Mouse (Mus musculus) midbrain, embryonic 13.5 days (tissue): ENCODE data around the gene Egf. TPM values are rescaled to one million over a fixed set of nuclear protein-coding genes. Genes with fewer than 3 reads are reported as not detected.

Experiments used
- ATAC-seq: fragments of 200-750 bp; cut with Nextera tagmentation; 2 replicates; pipeline ENCODE4 v1.8.0; 2017; ENCODE audit warnings: mild to moderate bottlenecking, moderate TSS enrichment, moderate library complexity
- H3K27ac ChIP-seq: fragments of 300-500 bp; sonication (generic); 2 replicates; pipeline ENCODE4 v1.5.1; 2015; ENCODE audit warnings: inconsistent platforms, mild to moderate bottlenecking, moderate library complexity
- H3K27me3 ChIP-seq: fragments of 300-500 bp; sonication (generic); 2 replicates; pipeline ENCODE4 v1.6.1; 2015; ENCODE audit warnings: mild to moderate bottlenecking, inconsistent platforms
- H3K36me3 ChIP-seq: fragments of 300-500 bp; sonication (generic); 2 replicates; pipeline ENCODE4 v1.6.1; 2015; ENCODE audit warnings: mild to moderate bottlenecking, inconsistent platforms
- H3K4me1 ChIP-seq: fragments of 300-500 bp; sonication (generic); replicated peaks from 2 replicates; pipeline ENCODE4 v1.6.1; 2015; ENCODE audit warnings: inconsistent platforms
- H3K4me2 ChIP-seq: fragments of 300-500 bp; sonication (generic); replicated peaks from 2 replicates; pipeline ENCODE4 v1.6.1; 2015; ENCODE audit warnings: moderate library complexity, mild to moderate bottlenecking, inconsistent platforms
- H3K4me3 ChIP-seq: fragments of 300-500 bp; sonication (generic); replicated peaks from 2 replicates; pipeline ENCODE4 v1.5.1; 2015; ENCODE audit warnings: mild to moderate bottlenecking, inconsistent platforms
- H3K9ac ChIP-seq: fragments of 300-500 bp; sonication (generic); replicated peaks from 2 replicates; pipeline ENCODE4 v1.6.1; 2015; ENCODE audit warnings: mild to moderate bottlenecking, inconsistent platforms
- H3K9me3 ChIP-seq: fragments of 300-500 bp; sonication (generic); 2 replicates; pipeline ENCODE4 v1.6.1; 2016; ENCODE audit warnings: mild to moderate bottlenecking, inconsistent platforms
- WGBS: fragments of 180-500 bp; shearing (Covaris S2); methylation state at CpG from one replicate; pipeline ENCODE4 v1.1.7; 2015; 5-methylcytosine and 5-hydroxymethylcytosine counted together
- polyA plus RNA-seq: library from polyadenylated mRNA; unstranded; fragments of >200 nt; fragmentation: Nextera tagmentation; extraction: Ambion mirVana; gene quantifications from 2 replicates; pipeline ENCODE4 v1.2.1, GENCODE M21; 2015

The Egf gene
- polyA plus RNA-seq, 1 experiment from 2014 or later: 1.9 TPM

DNA sequence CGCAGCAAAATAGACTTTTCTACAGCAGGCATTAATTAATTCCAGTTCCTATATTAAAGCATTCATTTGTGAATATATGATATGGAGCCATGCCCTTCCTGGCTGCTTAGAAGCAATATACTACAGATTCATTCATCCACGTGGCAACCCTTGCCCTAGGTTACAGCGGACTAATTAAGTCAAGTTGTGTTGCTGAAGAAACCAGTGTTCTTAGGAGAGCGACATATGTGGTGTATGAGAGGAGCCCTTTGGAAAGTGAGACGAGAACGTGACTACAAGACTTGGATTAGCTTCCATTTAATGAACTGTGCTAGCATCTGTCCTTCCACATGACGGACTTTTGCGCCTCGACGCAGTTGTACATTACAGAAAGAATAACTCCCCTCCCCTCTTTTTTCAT lies 107.8 kb downstream of the Egf start:
- 0 out of 2 replicates have a peak, but pooled peaks have one; percentile 24 for ATAC-seq
- WGBS: 78% methylated on average over 10 of the region's 10 CpGs

DNA sequence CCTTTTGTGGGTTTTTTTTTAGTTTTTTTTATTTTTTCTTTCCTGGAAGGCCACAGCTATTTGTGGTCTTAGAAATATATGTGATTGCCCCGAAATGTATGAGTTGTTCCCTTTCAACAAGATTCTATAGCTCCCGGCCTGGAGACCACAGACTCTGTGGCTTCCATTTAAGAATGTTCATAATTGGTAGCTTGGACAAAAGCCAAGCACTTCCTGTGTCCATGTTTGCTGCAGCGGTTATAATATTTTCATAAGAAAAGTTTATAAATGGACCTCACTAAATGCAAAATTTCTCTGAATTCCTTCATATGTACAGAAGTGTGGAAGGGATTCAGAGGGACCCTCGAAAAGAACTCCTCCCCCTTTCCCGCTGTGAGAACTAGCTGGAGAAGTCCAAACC lies 108.3 kb downstream of the Egf start:
- WGBS: 85% methylated on average over 5 of the region's 5 CpGs
- ATAC-seq: no peak
- Histone ChIP-seq H3K27ac (no peak overlapping the region), H3K36me3 (no peaks in the 10 kb centered on the region), H3K9me3 (no peaks in the 10 kb centered on the region), H3K4me1 (0 out of 2 replicates have a peak, but pooled peaks cover 4% of the 10 kb centered on the region), H3K9ac (no peak overlapping the region), H3K4me3 (no peak overlapping the region), H3K27me3 (no peaks in the 10 kb centered on the region), H3K4me2 (no peak overlapping the region)

More for the DNA sequence above, 107.8 kb downstream of the Egf start:
- Histone ChIP-seq H3K36me3 (no peaks in the 10 kb centered on the region), H3K27me3 (no peaks in the 10 kb centered on the region), H3K9ac (no peak overlapping the region), H3K4me1 (0 out of 2 replicates have a peak, but pooled peaks cover 4% of the 10 kb centered on the region), H3K4me2 (no peak overlapping the region), H3K27ac (no peak overlapping the region), H3K4me3 (no peak overlapping the region), H3K9me3 (no peaks in the 10 kb centered on the region)

DNA sequence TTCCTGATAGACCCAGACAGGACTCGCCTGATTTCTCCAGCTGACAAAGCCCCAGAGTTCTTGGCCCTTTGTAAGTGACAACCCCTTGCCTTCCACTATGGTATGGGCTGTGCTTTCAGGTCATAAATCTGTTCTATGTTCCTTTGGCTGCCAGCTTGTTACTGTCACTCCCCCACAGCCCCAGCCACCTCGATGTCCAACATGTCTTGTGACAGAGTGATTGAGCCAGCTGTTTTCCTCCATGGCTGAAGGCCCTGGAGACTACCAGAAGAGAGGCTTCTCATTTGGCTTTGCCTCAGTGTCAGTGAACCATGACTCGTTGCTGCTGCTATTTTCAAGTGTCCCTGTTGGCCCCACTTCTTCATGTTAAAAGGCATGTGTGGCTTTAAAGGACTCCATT lies 109.7 kb downstream of the Egf start:
- Histone ChIP-seq H3K4me1 (peaks cover 9% of the 10 kb centered on the region), H3K4me2 (no peak overlapping the region), H3K27me3 (no peaks in the 10 kb centered on the region), H3K9me3 (no peaks in the 10 kb centered on the region), H3K36me3 (no peaks in the 10 kb centered on the region), H3K4me3 (no peak overlapping the region), H3K27ac (no peak overlapping the region), H3K9ac (no peak overlapping the region)
- 66% methylated on average over 3 of the region's 3 CpGs for WGBS
- ATAC-seq: no peak

DNA sequence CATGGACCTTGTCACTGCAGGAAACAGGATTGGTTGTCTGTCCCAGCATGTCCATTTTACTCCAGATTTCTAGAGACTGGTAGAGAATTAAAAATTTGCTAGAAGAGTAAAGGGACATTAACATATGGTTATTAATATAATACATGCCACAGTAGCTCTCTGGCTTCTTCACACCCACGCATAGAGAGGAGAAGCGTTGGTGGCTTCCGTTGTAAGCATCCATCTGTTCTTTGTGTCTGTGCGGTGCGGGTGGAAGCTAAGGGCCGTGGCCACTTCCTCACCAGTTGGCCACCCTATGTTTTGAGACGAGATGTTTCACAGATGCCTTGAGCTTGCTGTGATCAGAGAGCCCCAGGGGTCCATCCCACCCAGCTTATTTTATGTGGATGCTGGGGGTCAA lies 113.5 kb downstream of the Egf start:
- no peak overlapping the region for H3K4me3 ChIP-seq
- peaks cover 9% of the 10 kb centered on the region; the same call in 1 of the 2 replicates for H3K36me3 ChIP-seq
- peaks cover 13% of the 10 kb centered on the region for H3K4me1 ChIP-seq
- no peaks in the 10 kb centered on the region for H3K27me3 ChIP-seq
- H3K9ac ChIP-seq: no peak overlapping the region
- ATAC-seq: no peak
- 92% methylated on average over 7 of the region's 7 CpGs for WGBS
- H3K4me2 ChIP-seq: no peak overlapping the region
- H3K9me3 ChIP-seq: no peaks in the 10 kb centered on the region
- H3K27ac ChIP-seq: no peak overlapping the region

DNA sequence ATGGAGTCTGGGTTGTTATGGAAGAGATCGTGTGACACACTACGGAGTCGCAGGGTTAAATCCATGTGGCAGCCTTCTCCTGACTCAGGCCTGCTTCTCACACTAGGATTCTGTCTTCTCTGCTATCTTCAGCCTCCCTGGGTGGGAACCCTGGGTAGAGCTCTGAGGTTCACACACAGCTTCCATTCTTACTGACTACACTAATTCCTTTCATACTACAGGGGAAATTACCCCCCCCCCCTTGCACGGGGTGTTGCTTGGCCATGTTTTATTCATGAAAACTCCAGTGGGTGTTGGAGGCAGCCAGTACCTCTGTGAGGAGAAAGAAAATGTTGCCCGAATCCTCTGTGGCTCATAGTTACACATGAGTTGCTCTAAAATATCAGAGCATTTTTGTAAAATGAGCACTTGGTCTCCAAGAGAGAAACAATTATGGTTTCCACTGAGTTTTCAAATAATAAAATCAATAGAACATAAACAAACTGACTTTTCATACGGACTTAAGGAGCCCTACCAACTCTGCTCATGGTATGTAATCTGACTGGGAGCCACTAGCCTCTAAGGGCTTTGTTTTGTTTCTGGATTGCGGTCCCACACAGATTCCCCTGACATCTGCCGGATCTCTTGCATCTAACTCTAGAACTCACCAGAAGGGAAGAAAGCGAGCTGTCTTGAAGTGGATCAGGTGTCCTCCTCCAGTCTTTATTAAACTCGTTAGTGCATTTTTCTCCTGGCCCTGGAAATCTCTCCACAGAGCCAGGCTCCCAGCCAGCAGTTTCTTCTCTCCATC lies 114.7 kb downstream of the Egf start:
- no peak overlapping the region for H3K9ac ChIP-seq
- 0 out of 2 replicates have a peak overlapping the region, but pooled peaks have one; percentile 11 for H3K27ac ChIP-seq
- H3K4me2 ChIP-seq: no peak overlapping the region
- H3K9me3 ChIP-seq: no peaks in the 10 kb centered on the region
- H3K36me3 ChIP-seq: peaks cover 9% of the 10 kb centered on the region; the same call in 1 of the 2 replicates
- peaks cover 13% of the 10 kb centered on the region for H3K4me1 ChIP-seq
- 49% methylated on average over 10 of the region's 10 CpGs for WGBS
- H3K27me3 ChIP-seq: no peaks in the 10 kb centered on the region
- H3K4me3 ChIP-seq: no peak overlapping the region
- peak; percentile 86 for ATAC-seq

DNA sequence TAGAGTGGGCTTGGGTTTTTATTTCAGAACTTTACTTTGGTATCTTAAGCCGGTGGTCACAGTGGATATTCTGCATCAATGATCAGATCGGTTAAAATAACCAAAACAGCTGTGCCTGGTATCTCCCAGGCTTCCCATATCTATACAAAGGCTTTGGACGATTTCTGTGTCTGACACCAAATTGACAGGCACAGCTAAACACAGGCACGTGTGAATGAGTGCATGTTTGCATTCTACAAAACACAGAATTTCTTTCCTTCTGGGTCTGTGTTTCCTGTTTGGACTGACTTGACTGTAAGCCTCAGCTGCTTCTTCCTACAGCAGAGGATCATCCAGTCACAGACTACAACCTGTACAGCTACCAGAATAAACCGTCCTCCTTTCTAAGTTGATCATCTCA lies 115.4 kb downstream of the Egf start:
- Histone ChIP-seq H3K9ac (no peak overlapping the region), H3K4me2 (no peak overlapping the region), H3K36me3 (peaks cover 9% of the 10 kb centered on the region; the same call in 1 of the 2 replicates), H3K27me3 (no peaks in the 10 kb centered on the region), H3K4me3 (no peak overlapping the region), H3K9me3 (no peaks in the 10 kb centered on the region), H3K4me1 (peaks cover 13% of the 10 kb centered on the region), H3K27ac (no peak overlapping the region)
- 70% methylated on average over 5 of the region's 5 CpGs for WGBS
- ATAC-seq: no peak

DNA sequence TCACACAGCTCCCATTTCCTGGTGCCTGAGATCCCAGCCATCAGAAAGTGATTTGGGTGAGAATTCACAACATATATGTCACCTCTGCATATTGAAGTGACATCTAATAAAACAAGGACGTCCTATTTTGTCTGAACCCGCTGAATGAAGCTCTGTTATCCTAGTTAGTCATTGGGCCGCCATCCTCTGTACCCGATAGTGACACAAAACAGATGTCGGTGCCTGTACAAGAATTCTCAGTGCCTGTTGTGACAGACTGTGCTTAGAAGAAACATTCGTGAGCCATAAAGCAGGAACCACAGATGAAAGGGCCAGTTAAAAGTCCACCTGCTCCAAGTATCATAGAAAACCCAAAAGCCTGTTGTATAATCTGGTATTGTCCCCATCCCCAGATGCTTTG lies 117.7 kb downstream of the Egf start:
- no peaks in the 10 kb centered on the region for H3K9me3 ChIP-seq
- 91% methylated on average over 6 of the region's 6 CpGs for WGBS
- no peak for ATAC-seq

DNA sequence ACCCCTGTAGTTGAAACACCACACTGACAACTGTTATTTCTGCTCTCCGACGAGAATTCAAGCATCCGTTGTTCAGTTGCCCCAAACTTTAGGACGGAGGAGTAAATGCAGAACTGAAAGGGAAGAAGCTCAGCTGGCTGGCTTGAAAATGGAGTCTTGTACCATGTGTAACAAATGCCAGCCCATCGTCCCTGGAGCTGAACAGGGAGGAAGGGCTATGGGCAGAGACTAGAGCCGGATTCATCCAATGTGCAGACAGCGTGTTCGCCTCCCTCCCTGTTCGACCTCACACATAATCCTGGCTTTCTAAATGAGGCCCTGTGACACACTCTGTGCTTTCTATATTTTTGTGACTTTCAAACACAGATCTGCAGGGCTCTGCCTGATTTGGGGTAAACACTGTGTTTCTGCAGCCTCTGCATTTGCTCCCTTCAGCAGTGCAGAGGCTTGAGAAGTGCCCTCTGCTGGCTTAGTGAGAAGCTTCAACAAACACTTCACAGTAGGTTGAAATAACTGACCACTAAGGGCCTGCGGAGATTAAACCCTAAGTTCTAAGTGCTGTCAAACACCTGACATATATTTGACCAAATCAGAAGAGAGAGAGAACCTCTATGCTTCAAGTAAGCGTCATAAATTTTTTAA lies 120.7 kb downstream of the Egf start:
- H3K4me1 ChIP-seq: no peaks in the 10 kb centered on the region
- H3K36me3 ChIP-seq: peaks cover 30% of the 10 kb centered on the region; the same call in 1 of the 2 replicates
- no peaks in the 10 kb centered on the region for H3K27me3 ChIP-seq
- H3K9ac ChIP-seq: no peak overlapping the region
- no peak overlapping the region for H3K4me3 ChIP-seq
- 0 out of 2 replicates have a peak overlapping the region, but pooled peaks have one; percentile 9 for H3K27ac ChIP-seq
- ATAC-seq: peak; percentile 67; the same call in 1 of the 2 replicates
- H3K4me2 ChIP-seq: no peak overlapping the region
- WGBS: 86% methylated on average over 11 of the region's 11 CpGs
- no peaks in the 10 kb centered on the region for H3K9me3 ChIP-seq

More for the DNA sequence above, 117.7 kb downstream of the Egf start:
- Histone ChIP-seq H3K4me3 (no peak overlapping the region), H3K9ac (no peak overlapping the region), H3K4me1 (peaks cover 13% of the 10 kb centered on the region), H3K27ac (no peak overlapping the region), H3K4me2 (no peak overlapping the region), H3K27me3 (no peaks in the 10 kb centered on the region), H3K36me3 (peaks cover 16% of the 10 kb centered on the region; the same call in 1 of the 2 replicates)

DNA sequence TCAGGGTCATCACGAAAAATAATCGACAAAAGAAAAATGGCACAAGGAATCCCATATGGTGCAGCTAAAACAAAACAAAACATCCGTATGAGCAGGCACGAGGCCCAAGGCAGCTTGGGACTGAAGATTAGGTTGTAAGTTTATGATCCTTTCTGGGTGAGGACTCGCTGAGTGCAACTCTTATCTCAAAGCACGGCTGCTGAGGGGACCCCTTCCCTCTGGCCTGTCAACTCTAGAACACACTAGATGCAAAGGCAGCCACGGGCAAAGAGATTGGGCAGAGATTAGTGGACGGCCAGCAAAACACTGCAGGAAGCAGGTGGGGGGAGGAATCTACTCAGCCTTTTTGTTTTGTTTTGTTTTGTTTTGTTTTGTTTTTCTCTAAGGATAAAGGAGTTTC lies 121.6 kb downstream of the Egf start:
- no peak overlapping the region for H3K27ac ChIP-seq
- H3K4me2 ChIP-seq: no peak overlapping the region
- no peaks in the 10 kb centered on the region for H3K9me3 ChIP-seq
- WGBS: 77% methylated on average over 8 of the region's 8 CpGs
- peaks cover 30% of the 10 kb centered on the region; the same call in 1 of the 2 replicates for H3K36me3 ChIP-seq
- no peaks in the 10 kb centered on the region for H3K27me3 ChIP-seq
- H3K4me3 ChIP-seq: no peak overlapping the region
- H3K4me1 ChIP-seq: no peaks in the 10 kb centered on the region
- no peak for ATAC-seq
- no peak overlapping the region for H3K9ac ChIP-seq

DNA sequence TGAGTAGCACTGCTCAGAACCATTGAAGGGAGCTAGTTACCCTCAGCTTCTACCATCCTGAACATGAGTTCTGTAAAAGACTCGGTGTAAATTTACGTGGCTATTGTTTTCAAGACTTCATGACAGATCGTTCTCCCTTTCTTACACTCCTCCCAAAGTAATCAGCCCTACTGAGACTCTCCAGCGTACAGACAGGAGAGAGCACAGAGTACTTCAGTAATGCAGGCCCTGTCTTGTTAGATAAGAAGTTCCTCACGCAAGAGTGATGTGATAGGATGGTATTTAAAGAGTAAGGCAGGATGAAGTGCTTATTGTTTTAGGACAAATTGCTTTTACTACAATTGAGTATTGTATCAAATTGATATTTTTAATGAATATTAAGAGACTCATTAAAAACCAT lies 123.3 kb downstream of the Egf start:
- H3K27ac ChIP-seq: no peak overlapping the region
- no peak for ATAC-seq
- H3K4me3 ChIP-seq: no peak overlapping the region
- H3K27me3 ChIP-seq: no peaks in the 10 kb centered on the region
- H3K4me1 ChIP-seq: no peaks in the 10 kb centered on the region
- WGBS: 98% methylated on average over 5 of the region's 5 CpGs
- H3K4me2 ChIP-seq: no peak overlapping the region
- no peak overlapping the region for H3K9ac ChIP-seq
- peaks cover 26% of the 10 kb centered on the region; the same call in 1 of the 2 replicates for H3K36me3 ChIP-seq
- no peaks in the 10 kb centered on the region for H3K9me3 ChIP-seq

DNA sequence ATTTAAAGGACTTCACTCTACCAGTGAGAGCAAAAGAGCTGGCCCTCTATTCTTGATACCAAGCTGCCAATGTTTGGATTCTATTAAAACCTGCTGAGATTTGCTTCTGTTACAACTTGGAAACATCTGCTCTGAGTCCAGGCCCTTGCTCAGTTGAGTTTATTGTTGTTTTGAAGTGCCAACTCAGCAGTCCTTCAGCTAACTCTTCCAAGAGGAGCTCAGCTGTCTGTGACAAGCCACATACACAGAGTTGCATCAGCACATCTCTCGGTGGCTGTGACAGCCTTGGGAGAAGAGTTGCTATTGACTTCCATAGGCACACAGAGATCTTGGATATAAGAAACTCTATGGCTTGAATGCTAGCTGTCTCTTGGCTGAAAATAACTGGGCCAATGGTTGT lies 124.1 kb downstream of the Egf start:
- Histone ChIP-seq H3K9me3 (no peaks in the 10 kb centered on the region), H3K4me1 (no peaks in the 10 kb centered on the region), H3K36me3 (peaks cover 26% of the 10 kb centered on the region; the same call in 1 of the 2 replicates), H3K27ac (no peak overlapping the region), H3K4me3 (no peak overlapping the region), H3K9ac (no peak overlapping the region), H3K4me2 (no peak overlapping the region), H3K27me3 (no peaks in the 10 kb centered on the region)
- whole genome bisulfite sequencing: 92% methylated on average over 1 of the region's 1 CpGs
- no peak for ATAC-seq
